ENCODE assay signal across 8 mouse cellular contexts in genomic region chr10:18235402-18235747, GRCm38 (mm10). TPM values are rescaled to one million over a fixed set of nuclear protein-coding genes. Genes with fewer than 3 reads are reported as not detected.
DNase-seq lines count a peak whose midpoint lies in the region; ATAC-seq and TF ChIP-seq lines count a peak whose summit lies in the region.

No protein-coding gene starts in this region.

- no peaks in the 10 kb centered on the region for H3K4me1 ChIP-seq in lung, embryonic 15.5 days
- H3K4me1 ChIP-seq in embryonic facial prominence, embryonic 15.5 days: peaks cover 5% of the 10 kb centered on the region; the same call in 1 of the 2 replicates
- 0 out of 2 replicates have a peak, but pooled peaks cover 5% of the 10 kb centered on the region for H3K4me1 ChIP-seq in intestine, postnatal 0 days (replicated peaks; ENCODE audit: control insufficient read depth, insufficient read depth, low read length)
- H3K4me1 ChIP-seq in neural tube, embryonic 15.5 days: peaks cover 8% of the 10 kb centered on the region

- no peaks in the 10 kb centered on the region for H3K27me3 ChIP-seq in lung, embryonic 15.5 days
- no peaks in the 10 kb centered on the region for H3K27me3 ChIP-seq in embryonic facial prominence, embryonic 15.5 days
- no peaks in the 10 kb centered on the region for H3K27me3 ChIP-seq in intestine, postnatal 0 days (replicated peaks; ENCODE audit: control insufficient read depth, insufficient read depth, low read length)
- no peaks in the 10 kb centered on the region for H3K27me3 ChIP-seq in neural tube, embryonic 15.5 days (replicated peaks)

- peak overlapping the region; percentile 77 for H3K4me2 ChIP-seq in lung, embryonic 15.5 days
- H3K4me2 ChIP-seq in embryonic facial prominence, embryonic 15.5 days (replicated peaks): peak overlapping the region; percentile 85
- peak overlapping the region; percentile 60 for H3K4me2 ChIP-seq in intestine, postnatal 0 days (replicated peaks; ENCODE audit: low read depth)
- H3K4me2 ChIP-seq in neural tube, embryonic 15.5 days: peak overlapping the region; percentile 58

- no peaks in the 10 kb centered on the region for H3K9me3 ChIP-seq in lung, embryonic 15.5 days
- H3K9me3 ChIP-seq in embryonic facial prominence, embryonic 15.5 days (replicated peaks): no peaks in the 10 kb centered on the region
- H3K9me3 ChIP-seq in intestine, postnatal 0 days (ENCODE audit: control insufficient read depth): no peaks in the 10 kb centered on the region
- no peaks in the 10 kb centered on the region for H3K9me3 ChIP-seq in neural tube, embryonic 15.5 days (replicated peaks)

- H3K36me3 ChIP-seq in lung, embryonic 15.5 days: no peaks in the 10 kb centered on the region
- no peaks in the 10 kb centered on the region for H3K36me3 ChIP-seq in embryonic facial prominence, embryonic 15.5 days
- no peaks in the 10 kb centered on the region for H3K36me3 ChIP-seq in intestine, postnatal 0 days (ENCODE audit: control insufficient read depth, insufficient read depth)
- no peaks in the 10 kb centered on the region for H3K36me3 ChIP-seq in neural tube, embryonic 15.5 days

- DNase-seq in lung, postnatal 14 days: no peak
- no peak for DNase-seq in ovary, postnatal 14 days (ENCODE audit: low spot score)
- DNase-seq in right cerebral cortex, postnatal 36 days (ENCODE audit: low spot score in 2 of 2): no peak
- no peak for DNase-seq in frontal cortex, postnatal 36 days (ENCODE audit: low spot score in 2 of 2)

- H3K27ac ChIP-seq in lung, embryonic 15.5 days: no peak overlapping the region
- H3K27ac ChIP-seq in embryonic facial prominence, embryonic 15.5 days (replicated peaks): no peak overlapping the region; the same call in 1 of the 2 replicates
- no peak overlapping the region for H3K27ac ChIP-seq in intestine, postnatal 0 days (ENCODE audit: low read depth, low read length)
- peak overlapping the region; percentile 89; the same call in 1 of the 2 replicates for H3K27ac ChIP-seq in neural tube, embryonic 15.5 days (replicated peaks)

- no peak for TF ChIP-seq CTCF in intestine, postnatal 0 days (IDR thresholded peaks at IDR 0.05; ENCODE audit: low read depth)

- peak; percentile 52; the same call in 1 of the 2 replicates for ATAC-seq in lung, embryonic 15.5 days (ENCODE audit: borderline replicate concordance, extremely low read depth, low FRiP score, low TSS enrichment)
- ATAC-seq in embryonic facial prominence, embryonic 15.5 days (ENCODE audit: insufficient number of reproducible peaks, low FRiP score, low TSS enrichment, low read depth): peak; percentile 67
- no peak for ATAC-seq in intestine, postnatal 0 days
- ATAC-seq in neural tube, embryonic 15.5 days (ENCODE audit: low FRiP score): peak; percentile 74

- H3K9ac ChIP-seq in lung, embryonic 15.5 days: 0 out of 2 replicates have a peak overlapping the region, but pooled peaks have one; percentile 52
- peak overlapping the region; percentile 58; the same call in 1 of the 2 replicates for H3K9ac ChIP-seq in embryonic facial prominence, embryonic 15.5 days
- no peak overlapping the region for H3K9ac ChIP-seq in intestine, postnatal 0 days (ENCODE audit: low read depth, low read length)
- H3K9ac ChIP-seq in neural tube, embryonic 15.5 days (replicated peaks): peak overlapping the region; percentile 76

- WGBS in lung, embryonic 15.5 days: 11% methylated on average over 14 of the region's 14 CpGs
- WGBS in embryonic facial prominence, embryonic 15.5 days: 10% methylated on average over 14 of the region's 14 CpGs
- 13% methylated on average over 14 of the region's 14 CpGs for WGBS in intestine, postnatal 0 days
- WGBS in neural tube, embryonic 15.5 days: 11% methylated on average over 14 of the region's 14 CpGs

- H3K4me3 ChIP-seq in lung, embryonic 15.5 days: peak overlapping the region; percentile 76
- peak overlapping the region; percentile 76 for H3K4me3 ChIP-seq in embryonic facial prominence, embryonic 15.5 days (replicated peaks)
- peak overlapping the region; percentile 84 for H3K4me3 ChIP-seq in intestine, postnatal 0 days (ENCODE audit: low read depth, low read length)
- peak overlapping the region; percentile 72 for H3K4me3 ChIP-seq in neural tube, embryonic 15.5 days (replicated peaks)

RNA-seq across cellular contexts. Expression of gene Ccdc28a, which starts 0.6 kb away (rescaled TPM):
- polyA plus RNA-seq in lung, embryonic 15.5 days (2015; fragmentation: Nextera tagmentation; extraction: Ambion mirVana): 9.7 and 10.2 TPM in 2 replicates
- polyA plus RNA-seq in embryonic facial prominence, embryonic 15.5 days (2015; fragmentation: Nextera tagmentation; extraction: Ambion mirVana): 14.9 and 19.1 TPM in 2 replicates
- 36.6 and 37.5 TPM in 2 replicates for polyA plus RNA-seq in intestine, postnatal 0 days (2015; fragmentation: Nextera tagmentation; extraction: Ambion mirVana)
- polyA plus RNA-seq in neural tube, embryonic 15.5 days (2015; fragmentation: Nextera tagmentation; extraction: Ambion mirVana): 7.7 and 8.6 TPM in 2 replicates

RNA-seq across cellular contexts. Expression of gene Ect2l, which starts 24.7 kb away (rescaled TPM):
- polyA plus RNA-seq in lung, embryonic 15.5 days (2015; fragmentation: Nextera tagmentation; extraction: Ambion mirVana): 0.39 and 0.55 TPM in 2 replicates
- 1.0 and 1.2 TPM in 2 replicates for polyA plus RNA-seq in embryonic facial prominence, embryonic 15.5 days (2015; fragmentation: Nextera tagmentation; extraction: Ambion mirVana)
- 0.24 and 0.35 TPM in 2 replicates for polyA plus RNA-seq in intestine, postnatal 0 days (2015; fragmentation: Nextera tagmentation; extraction: Ambion mirVana)
- 0.49 and 0.73 TPM in 2 replicates for polyA plus RNA-seq in neural tube, embryonic 15.5 days (2015; fragmentation: Nextera tagmentation; extraction: Ambion mirVana)
